Mouse (Mus musculus) hematopoietic stem cell, adult 5-6 weeks (primary cell): ENCODE results near the gene Cmtm7. TPM values are rescaled to one million over a fixed set of nuclear protein-coding genes. Genes with fewer than 3 reads are reported as not detected.
A peak's percentile ranks its signal among the peaks of the same experiment; 100 is the strongest.
"Not testable (repeated sequence)": the region's sequence is repeated elsewhere in the genome, so short reads cannot be mapped to it uniquely, and the experiment has no call there.

Experiments
- ATAC-seq, 2 experiments: fragments of 125-278 bp in 1 of 2; replicated peaks in 1 of 2; 2 replicates each; pipeline ENCODE4 v1.8.0; 2016 to 2017; ENCODE audit warnings: inconsistent platforms in 2 of 2, mild to moderate bottlenecking in 2 of 2, moderate number of reproducible peaks in 2 of 2, low read depth in 1 of 2, moderate TSS enrichment in 1 of 2; ENCODE audit not compliant: low FRiP score in 2 of 2, poor library complexity in 2 of 2, severe bottlenecking in 2 of 2, insufficient read depth in 1 of 2, low TSS enrichment in 1 of 2
- total RNA-seq: library from RNA; stranded (forward); fragments of 172-1452, 232-1000 nt; gene quantifications from 2 replicates; pipeline ENCODE4 v1.2.3, GENCODE M21; 2017

The Cmtm7 gene
- total RNA-seq, 1 experiment from 2014 or later, result 461 TPM

DNA sequence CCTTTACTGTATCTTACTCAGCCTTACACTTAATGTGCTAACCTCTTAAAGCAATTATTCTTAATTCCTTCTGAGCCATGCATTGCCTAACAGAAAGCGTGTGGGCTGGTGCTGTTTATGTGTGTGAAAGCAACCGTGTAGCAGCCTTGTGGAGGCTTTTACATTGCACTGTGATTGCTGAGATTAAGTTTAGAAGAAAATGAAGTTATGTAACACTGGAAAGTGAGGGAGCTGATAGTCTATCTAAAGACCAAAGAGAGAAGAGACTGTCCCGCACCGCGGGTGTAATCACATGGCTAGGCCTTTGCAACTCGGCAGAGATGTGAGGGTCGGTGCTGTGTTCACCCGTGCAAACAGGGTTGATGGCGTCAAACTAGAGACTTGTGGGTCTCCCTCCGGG is 34.6 kb downstream of the Cmtm7 start:
- no peak for ATAC-seq

GRCm38 (mm10) chr9:114745654-114746053 is 36.0 kb downstream of the Cmtm7 start:
- ATAC-seq, result no peak

DNA sequence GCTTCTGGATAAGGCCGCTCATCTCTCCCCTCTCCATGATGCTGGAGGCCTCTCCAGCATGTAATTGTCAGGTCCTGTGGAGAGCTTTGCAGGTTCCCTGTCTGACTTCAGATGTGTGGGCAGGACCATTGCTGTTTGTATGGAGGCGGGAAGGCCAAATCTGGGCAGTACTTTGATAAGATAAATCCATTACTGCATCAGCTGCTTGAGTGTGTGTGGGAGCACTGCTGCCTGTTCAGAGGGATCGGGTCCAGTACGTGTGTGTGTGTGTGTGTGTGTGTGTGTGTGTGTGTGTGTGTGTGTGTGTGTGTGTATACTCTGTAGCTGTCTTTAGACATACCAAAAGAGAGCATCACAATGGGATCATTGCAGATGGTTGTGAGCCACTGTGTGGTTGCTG is 36.5 kb downstream of the Cmtm7 start:
- ATAC-seq, result no peak

- ATAC-seq, result peak; percentile 91 to 97
Measured at GRCm38 (mm10) chr9:114742731-114743130, 38.9 kb downstream of the Cmtm7 start.

GRCm38 (mm10) chr9:114740336-114740735 is 41.3 kb downstream of the Cmtm7 start:
- ATAC-seq, result no peak

- ATAC-seq, result no peak
Measured at GRCm38 (mm10) chr9:114736442-114736841, 45.2 kb downstream of the Cmtm7 start.

GRCm38 (mm10) chr9:114733238-114733637 is 48.4 kb downstream of the Cmtm7 start:
- ATAC-seq, result no peak

DNA sequence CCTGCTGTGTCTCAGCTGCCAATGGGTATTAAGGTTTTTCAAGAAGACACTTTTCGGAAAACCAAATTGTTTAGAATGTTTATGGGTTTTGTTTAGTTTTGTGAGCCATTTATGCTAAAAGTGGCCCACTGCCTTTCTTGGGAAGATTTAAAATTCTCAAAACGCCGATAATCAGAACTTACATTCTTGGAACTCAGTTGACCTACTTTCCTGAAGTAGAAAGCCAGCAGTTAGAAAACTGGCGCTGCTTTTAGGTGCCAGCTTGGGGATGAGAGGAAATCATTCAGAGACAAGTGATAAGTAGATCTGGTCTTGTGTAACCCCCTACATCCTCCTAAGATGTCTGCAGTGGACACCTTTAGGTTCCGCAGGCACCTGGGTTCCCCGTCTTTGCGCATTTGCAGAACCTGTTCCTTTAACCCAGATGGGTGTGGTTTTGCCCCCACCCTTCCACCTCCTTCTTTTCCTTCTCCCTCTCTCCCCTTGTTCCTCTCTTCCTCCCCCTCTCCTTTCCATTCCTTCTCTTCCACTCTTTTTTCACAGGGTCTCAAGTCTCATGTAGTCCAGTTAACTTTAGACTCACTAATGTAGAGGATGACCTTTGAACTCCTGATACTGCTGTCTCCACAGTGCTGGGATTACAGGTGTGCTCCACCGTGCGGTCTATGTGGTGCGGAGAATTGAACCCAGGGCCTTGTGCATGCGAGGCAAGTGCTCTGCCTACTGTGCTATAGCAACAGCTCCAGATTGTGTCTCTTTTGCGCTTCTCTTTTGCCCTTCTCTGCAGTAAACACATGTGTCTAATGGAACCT is 49.6 kb downstream of the Cmtm7 start:
- no peak for ATAC-seq

DNA sequence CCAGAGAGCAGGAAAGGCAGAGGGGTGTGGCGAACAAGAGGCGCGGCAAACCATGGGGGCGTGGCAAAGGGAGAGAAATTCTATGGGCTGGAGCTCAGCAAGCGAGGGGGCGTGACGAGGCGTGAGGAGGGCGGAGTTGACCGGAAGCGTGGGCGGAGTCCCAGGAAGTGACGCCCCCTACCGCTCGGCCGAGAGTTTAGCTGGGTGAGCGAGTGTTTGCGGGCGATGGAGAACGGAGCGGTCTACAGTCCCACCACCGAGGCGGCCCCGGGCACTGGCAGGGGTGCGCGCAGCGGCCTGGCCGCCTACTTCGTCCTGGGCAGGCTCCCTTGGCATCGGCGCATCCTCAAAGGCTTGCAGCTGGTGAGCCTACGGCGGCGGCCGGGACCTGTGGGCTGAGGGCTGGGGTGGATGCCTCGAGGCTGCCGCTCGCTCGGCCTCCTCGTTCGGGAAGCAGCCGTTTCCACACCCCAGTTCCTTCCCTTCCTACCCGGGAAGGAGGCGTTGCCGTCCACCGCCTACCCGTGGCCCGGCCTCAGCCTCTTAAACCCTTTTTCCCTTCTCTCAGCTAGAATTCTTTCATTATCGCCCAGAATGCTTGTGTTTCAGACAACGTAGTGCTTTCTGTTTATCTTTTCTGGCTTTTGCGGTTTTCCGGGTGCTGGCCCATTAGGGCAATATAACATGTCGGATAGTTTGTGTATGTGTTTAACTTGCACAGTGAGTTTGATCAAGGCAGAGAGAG is 50.5 kb downstream of the Cmtm7 start, which contains the start of gene Cmtm6:
Cmtm6 (plus strand) TSS at position 106 of the 745 bp plus-strand sequence.
- ATAC-seq, result peak; percentile 93 to 94

- no peak for ATAC-seq
Measured at GRCm38 (mm10) chr9:114729911-114730805, 51.5 kb downstream of the Cmtm7 start.

DNA sequence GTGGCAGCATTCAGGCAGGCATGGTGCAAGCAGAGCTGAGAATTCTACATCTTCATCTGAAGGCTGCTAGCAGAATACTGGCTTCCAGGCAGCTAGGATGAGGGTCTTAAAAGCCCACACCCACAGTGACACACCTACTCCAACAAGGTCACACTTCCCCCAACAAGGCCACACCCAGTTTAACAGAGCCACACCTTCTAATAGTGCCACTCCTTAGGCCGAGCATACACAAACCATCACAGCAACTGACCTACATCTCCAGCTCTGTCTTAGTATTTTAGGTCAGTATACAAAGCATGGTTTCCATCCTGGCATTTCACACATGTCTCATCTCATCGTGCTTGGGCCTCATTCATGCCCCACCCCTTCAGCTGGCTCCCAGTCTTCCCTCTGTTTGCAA is 53.2 kb downstream of the Cmtm7 start:
- ATAC-seq, result not testable (repeated sequence)

- ATAC-seq, result 0 out of 4 replicates have a peak, but pooled peaks of 1 of the 2 experiments have one; percentile 30
Measured at GRCm38 (mm10) chr9:114727315-114727714, 54.3 kb downstream of the Cmtm7 start.

- ATAC-seq, result no peak
Measured at GRCm38 (mm10) chr9:114716677-114717331, 64.9 kb downstream of the Cmtm7 start.

DNA sequence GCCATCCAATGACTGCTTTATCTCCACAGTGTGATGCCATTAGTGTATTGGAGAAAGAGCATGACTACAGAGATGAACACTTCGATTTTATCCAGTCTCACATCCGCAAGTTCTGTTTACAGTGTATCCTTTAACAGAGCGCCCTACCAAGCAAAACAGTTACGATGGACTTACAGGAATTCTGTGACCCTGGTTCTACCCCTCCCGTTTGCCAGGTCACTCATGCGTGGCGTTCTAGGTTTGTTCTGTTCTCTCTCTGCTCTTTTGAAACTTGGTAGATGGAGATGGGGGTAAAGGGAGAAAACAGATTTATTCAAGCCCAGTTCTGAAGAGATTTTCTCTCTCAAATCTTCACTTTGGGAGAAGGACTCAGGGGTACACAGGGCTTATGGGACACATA is 68.2 kb downstream of the Cmtm7 start:
- ATAC-seq, result no peak

DNA sequence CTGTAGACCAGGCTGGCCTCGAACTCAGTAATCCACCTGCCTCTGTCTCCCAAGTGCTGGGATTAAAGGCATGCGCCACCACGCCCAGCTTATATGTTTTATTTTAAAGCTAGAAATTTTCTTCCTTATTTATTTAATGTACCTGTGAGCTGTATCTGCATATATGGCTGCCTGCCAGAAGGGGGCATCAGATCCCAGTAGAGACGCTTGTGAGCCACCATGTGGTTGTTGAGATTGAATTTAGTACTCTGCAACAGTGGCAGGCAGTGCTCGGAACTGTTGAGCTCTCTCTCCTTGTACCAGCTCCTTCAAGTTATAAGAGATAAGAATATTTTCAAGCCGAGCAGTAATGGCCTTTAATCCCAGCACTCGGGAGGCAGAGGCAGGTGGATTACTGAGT is 71.3 kb downstream of the Cmtm7 start:
- ATAC-seq, result no peak

- no peak for ATAC-seq
Measured at GRCm38 (mm10) chr9:114707805-114708204, 73.9 kb downstream of the Cmtm7 start.
